Mouse (Mus musculus): Measurements from ENCODE around the gene Hexdc. TPM values are rescaled to one million over a fixed set of nuclear protein-coding genes. Genes with fewer than 3 reads are reported as not detected.
A peak's percentile ranks its signal among the peaks of the same experiment; 100 is the strongest.

Hexdc gene
- total and polyA plus RNA-seq, 2 experiments from 2014 or later = 30.7 to 89.6 TPM

GRCm38 (mm10) chr11:121236564-121237344, 32.5 kb downstream of the Hexdc start, which contains the start of gene Narf:
TSS of gene Narf (plus strand) at chr11:121237253.
- peak within 1 kb of the TSS; percentile 80 for H3K4me3 ChIP-seq (ENCODE audit: low read length)
- peak within 1 kb of the TSS; percentile 71 for H3K4me2 ChIP-seq (ENCODE audit: low read depth, low read length)
- peak; percentile 99 for DNase-seq (ENCODE audit: low spot score)
- under 1% methylated on average over 50 of the region's 50 CpGs for WGBS
- H3K27ac ChIP-seq = peak within 1 kb of the TSS; percentile 95
- H3K27me3 ChIP-seq (ENCODE audit: insufficient read depth, low read length) = no peaks in the 10 kb centered on the region
- peaks cover 16% of the 10 kb centered on the region; the same call in 1 of the 2 replicates for H3K4me1 ChIP-seq (ENCODE audit: insufficient read depth, low read length)
- H3K36me3 ChIP-seq (ENCODE audit: insufficient read depth, low read length) = 0 out of 2 replicates have a peak, but pooled peaks cover 3% of the 10 kb centered on the region
- peak within 1 kb of the TSS; percentile 81 for H3K9ac ChIP-seq (replicated peaks; ENCODE audit: low read length)
- ATAC-seq = peak; percentile 99
- no peaks in the 10 kb centered on the region for H3K9me3 ChIP-seq (ENCODE audit: low read length)
- TF ChIP-seq CTCF (IDR thresholded peaks at IDR 0.05; ENCODE audit: low read depth) = peak; percentile 83

- peak; percentile 61 for DNase-seq (ENCODE audit: low spot score)
- peak overlapping the region; percentile 81 for H3K9ac ChIP-seq (replicated peaks; ENCODE audit: low read length)
- no peaks in the 10 kb centered on the region for H3K27me3 ChIP-seq (ENCODE audit: insufficient read depth, low read length)
- no peak; the same call in 1 of the 2 replicates for ATAC-seq
- WGBS = 3% methylated on average over 28 of the region's 28 CpGs
- peaks cover 16% of the 10 kb centered on the region; the same call in 1 of the 2 replicates for H3K4me1 ChIP-seq (ENCODE audit: insufficient read depth, low read length)
- peak; percentile 57 for TF ChIP-seq CTCF (IDR thresholded peaks at IDR 0.05; ENCODE audit: low read depth)
- H3K36me3 ChIP-seq (ENCODE audit: insufficient read depth, low read length) = 0 out of 2 replicates have a peak, but pooled peaks cover 3% of the 10 kb centered on the region
- peak overlapping the region; percentile 71 for H3K4me2 ChIP-seq (ENCODE audit: low read depth, low read length)
- H3K9me3 ChIP-seq (ENCODE audit: low read length) = no peaks in the 10 kb centered on the region
- peak overlapping the region; percentile 90 for H3K27ac ChIP-seq
- H3K4me3 ChIP-seq (ENCODE audit: low read length) = peak overlapping the region; percentile 80
Measured at GRCm38 (mm10) chr11:121237345-121238128, 33.3 kb downstream of the Hexdc start.

- H3K27me3 ChIP-seq (ENCODE audit: insufficient read depth, low read length) = no peaks in the 10 kb centered on the region
- H3K4me1 ChIP-seq (ENCODE audit: insufficient read depth, low read length) = peaks cover 16% of the 10 kb centered on the region; the same call in 1 of the 2 replicates
- no peak overlapping the region for H3K4me2 ChIP-seq (ENCODE audit: low read depth, low read length)
- no peak for DNase-seq (ENCODE audit: low spot score)
- H3K9me3 ChIP-seq (ENCODE audit: low read length) = no peaks in the 10 kb centered on the region
- no peak for TF ChIP-seq CTCF (IDR thresholded peaks at IDR 0.05; ENCODE audit: low read depth)
- H3K4me3 ChIP-seq (ENCODE audit: low read length) = no peak overlapping the region
- 94% methylated on average over 2 of the region's 2 CpGs for WGBS
- ATAC-seq = no peak
- H3K36me3 ChIP-seq (ENCODE audit: insufficient read depth, low read length) = peaks cover 18% of the 10 kb centered on the region; the same call in 1 of the 2 replicates
- no peak overlapping the region for H3K9ac ChIP-seq (replicated peaks; ENCODE audit: low read length)
- no peak overlapping the region for H3K27ac ChIP-seq
Measured at GRCm38 (mm10) chr11:121239669-121240068, 35.4 kb downstream of the Hexdc start.

- no peaks in the 10 kb centered on the region for H3K4me1 ChIP-seq (ENCODE audit: insufficient read depth, low read length)
- H3K27ac ChIP-seq = no peak overlapping the region
- WGBS = 83% methylated on average over 8 of the region's 8 CpGs
- ATAC-seq (no peak), DNase-seq (ENCODE audit: low spot score) (no peak)
- H3K36me3 ChIP-seq (ENCODE audit: insufficient read depth, low read length) = peaks cover 84% of the 10 kb centered on the region
- TF ChIP-seq CTCF (IDR thresholded peaks at IDR 0.05; ENCODE audit: low read depth) = no peak
- H3K4me2 ChIP-seq (ENCODE audit: low read depth, low read length) = no peak overlapping the region
- no peak overlapping the region for H3K9ac ChIP-seq (replicated peaks; ENCODE audit: low read length)
- H3K27me3 ChIP-seq (ENCODE audit: insufficient read depth, low read length) = no peaks in the 10 kb centered on the region
- no peak overlapping the region for H3K4me3 ChIP-seq (ENCODE audit: low read length)
- no peaks in the 10 kb centered on the region for H3K9me3 ChIP-seq (ENCODE audit: low read length)
Measured at GRCm38 (mm10) chr11:121250196-121250595, 46.0 kb downstream of the Hexdc start.

- DNase-seq (ENCODE audit: low spot score) = peak; percentile 98
- under 1% methylated on average over 89 of the region's 91 CpGs for WGBS
- TF ChIP-seq CTCF (IDR thresholded peaks at IDR 0.05; ENCODE audit: low read depth) = no peak
Measured at GRCm38 (mm10) chr11:121259160-121260100, 55.2 kb downstream of the Hexdc start, which contains the start of gene Foxk2. TSS of gene Foxk2 (plus strand) at chr11:121259990.

More at GRCm38 (mm10) chr11:121259160-121260100, 55.2 kb downstream of the Hexdc start, which contains the start of gene Foxk2:
- peaks cover 11% of the 10 kb centered on the region; the same call in 1 of the 2 replicates for H3K4me1 ChIP-seq (ENCODE audit: insufficient read depth, low read length)
- H3K9ac ChIP-seq (replicated peaks; ENCODE audit: low read length) = peak within 1 kb of the TSS; percentile 98
- peak; percentile 97 for ATAC-seq
- H3K9me3 ChIP-seq (ENCODE audit: low read length) = no peaks in the 10 kb centered on the region
- peak within 1 kb of the TSS; percentile 84 for H3K4me2 ChIP-seq (ENCODE audit: low read depth, low read length)
- H3K4me3 ChIP-seq (ENCODE audit: low read length) = peak within 1 kb of the TSS; percentile 84
- H3K27me3 ChIP-seq (ENCODE audit: insufficient read depth, low read length) = no peaks in the 10 kb centered on the region
- peaks cover 11% of the 10 kb centered on the region; the same call in 1 of the 2 replicates for H3K36me3 ChIP-seq (ENCODE audit: insufficient read depth, low read length)
- H3K27ac ChIP-seq = peak within 1 kb of the TSS; percentile 96
